Mouse (Mus musculus) adrenal gland, adult 18-20 months (tissue): Measurements from ENCODE around the gene Tut7. TPM values are rescaled to one million over a fixed set of nuclear protein-coding genes. Genes with fewer than 3 reads are reported as not detected.
"Not testable (repeated sequence)": the region's sequence is repeated elsewhere in the genome, so short reads cannot be mapped to it uniquely, and the experiment has no call there.

ENCODE experiments used
- DNase-seq, 2 experiments: peaks; one replicate each; pipeline ENCODE4 v3.0.0; 2021 to 2022; ENCODE audit warnings: low spot score in 2 of 2
- total RNA-seq, 2 experiments: library from RNA; stranded (reverse); gene quantifications; 1 replicate in 1 of 2; 2 replicates in 1 of 2; pipeline ENCODE4 v1.2.3; 2021

The Tut7 gene
- total RNA-seq, 2 experiments from 2014 or later, result 63.0 to 64.1 TPM

DNA sequence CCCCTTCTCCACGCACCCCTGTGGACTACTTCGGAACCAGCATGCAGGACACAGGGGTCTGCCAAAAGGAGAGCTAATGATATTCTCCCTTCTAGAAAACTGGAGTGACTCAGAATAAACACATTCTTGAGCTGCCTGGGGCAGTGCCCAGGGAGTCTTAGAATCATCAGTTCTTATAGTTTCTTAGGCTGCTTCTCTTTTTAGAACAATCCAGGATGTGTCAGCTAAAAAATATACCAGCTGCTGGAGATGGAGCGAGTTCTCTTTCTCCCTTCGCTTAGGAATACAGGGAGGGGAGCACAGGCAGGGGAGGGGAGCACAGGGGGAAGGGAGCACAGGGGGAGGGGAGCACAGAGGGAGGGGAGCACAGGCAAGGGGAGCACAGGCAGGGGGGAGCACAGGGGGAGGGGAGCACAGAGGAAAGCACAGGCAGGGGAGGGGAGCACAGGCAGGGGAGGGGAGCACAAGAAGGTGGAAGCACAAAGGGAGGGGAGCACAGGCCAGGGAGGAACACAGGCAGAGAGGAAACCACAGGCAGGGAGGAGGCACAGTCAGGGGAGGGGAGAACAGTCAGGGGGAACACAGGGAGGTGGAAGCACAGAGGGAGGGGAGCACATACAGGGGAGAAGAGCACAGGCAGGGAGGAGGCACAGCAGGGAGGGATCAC lies 12.0 kb upstream of the Tut7 start:
- DNase-seq, result no peak

DNA sequence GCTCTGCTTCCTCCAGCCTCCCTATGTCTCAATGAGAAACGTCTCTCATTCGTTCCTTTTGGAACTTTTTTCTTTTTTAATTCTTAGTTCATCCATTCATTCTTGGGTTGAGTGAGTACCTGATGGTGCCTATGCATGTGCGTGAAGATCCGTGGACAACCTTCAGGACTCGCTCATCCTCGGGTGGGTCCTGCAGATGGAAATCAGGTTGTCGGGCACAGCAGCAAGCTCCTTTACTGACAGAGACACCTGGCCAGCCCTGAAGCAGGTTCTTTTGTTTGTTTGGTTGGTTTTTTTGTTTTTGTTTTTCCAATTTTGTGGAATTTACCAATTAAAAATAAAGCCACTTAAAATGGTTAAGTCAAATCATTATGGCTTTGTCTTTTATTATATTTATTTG lies 9.9 kb upstream of the Tut7 start:
- DNase-seq, result no peak

DNA sequence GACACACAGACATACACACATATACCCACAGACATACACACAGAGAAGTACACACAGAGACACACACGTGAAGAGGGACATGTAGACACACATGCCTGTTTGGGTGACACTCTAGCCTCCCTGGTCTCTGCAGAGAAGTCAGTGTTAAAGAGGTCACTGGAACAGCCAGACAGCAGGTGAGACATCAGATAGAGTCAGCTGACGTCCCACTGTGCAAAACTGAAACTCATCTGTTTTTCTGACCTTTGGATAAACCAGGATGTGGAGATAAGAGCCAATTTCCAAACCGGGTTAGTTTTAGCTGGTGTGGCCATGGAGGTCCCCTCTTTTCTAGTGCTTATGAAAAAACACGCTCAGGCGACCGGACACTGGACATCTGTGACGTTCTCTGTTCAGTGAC lies 9.5 kb upstream of the Tut7 start:
- no peak for DNase-seq

DNA sequence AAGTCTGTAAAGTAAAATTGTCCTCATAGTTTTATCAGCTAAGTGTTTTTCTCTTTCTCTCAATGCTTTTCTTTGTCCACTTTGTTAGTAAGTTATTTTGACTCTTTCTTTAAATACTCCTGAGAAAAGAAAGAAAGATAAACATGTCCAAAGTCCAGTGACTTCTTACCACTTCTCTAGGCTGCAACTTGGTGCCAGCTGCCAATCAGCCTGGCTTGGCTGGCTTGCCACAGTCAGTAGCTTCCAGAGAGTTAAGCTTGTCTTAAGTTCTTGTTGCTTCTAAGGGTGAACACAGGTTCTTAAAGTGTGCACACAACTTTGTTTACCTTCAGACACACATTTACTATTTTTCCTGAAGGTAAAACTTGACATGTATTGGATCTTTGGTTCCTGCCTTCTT lies 3.0 kb upstream of the Tut7 start:
- DNase-seq, result no peak

DNA sequence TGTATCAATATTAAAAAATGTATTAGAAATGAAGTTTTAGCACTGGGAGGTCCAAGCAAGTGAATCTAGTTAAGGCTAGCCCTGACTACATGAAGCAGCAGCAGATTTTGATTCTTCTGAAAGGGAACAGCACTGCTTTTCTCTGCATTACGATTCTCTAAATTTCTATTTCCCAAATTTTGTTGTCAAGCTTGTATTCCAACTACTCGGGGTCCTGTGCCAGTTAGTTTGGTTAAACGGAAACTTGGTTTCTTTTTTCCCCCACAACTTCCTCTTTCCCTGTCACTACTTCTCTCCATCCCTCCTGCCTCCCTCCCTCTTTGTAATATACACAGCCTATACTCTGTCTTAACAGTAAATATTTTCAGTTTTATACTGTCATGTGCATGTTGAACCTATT lies 2.1 kb downstream of the Tut7 start:
- DNase-seq, result no peak

DNA sequence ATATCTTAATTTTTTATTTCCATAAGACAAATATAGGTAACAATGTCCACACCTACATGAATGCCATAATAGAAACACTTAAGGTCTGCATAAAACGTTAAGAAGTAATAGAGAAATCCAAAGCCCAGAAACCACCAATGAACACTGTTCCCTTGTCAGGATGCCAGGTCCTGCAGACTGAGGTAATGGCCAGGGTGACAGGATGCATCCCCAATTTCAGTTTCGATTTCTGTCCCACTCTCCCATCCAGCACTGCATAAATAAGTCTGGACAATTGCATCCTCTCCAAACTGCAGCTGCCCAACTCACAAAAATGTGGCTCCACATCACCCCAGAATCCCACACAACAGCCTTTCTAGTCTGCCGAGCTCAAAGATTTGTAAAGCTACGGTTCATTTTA lies 2.8 kb downstream of the Tut7 start:
- DNase-seq, result no peak

DNA sequence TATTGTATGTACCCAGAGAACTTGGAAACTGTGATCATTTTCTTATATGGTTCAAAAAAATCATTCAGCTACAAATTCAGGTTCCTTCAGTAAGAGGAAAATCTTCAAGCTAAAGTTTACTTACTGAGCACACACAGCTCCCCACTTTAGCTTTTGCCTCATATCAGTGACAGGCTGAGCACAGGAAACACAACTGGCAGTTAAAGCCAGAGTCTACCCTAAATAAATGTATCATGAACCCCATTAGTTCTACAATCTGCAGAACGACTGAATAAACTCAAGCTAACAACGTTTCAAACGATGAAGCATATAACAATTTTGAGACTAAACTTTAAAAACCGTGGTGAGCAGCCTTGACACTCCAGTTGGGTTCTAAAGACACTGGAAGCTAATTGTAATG lies 5.6 kb downstream of the Tut7 start:
- no peak for DNase-seq

DNA sequence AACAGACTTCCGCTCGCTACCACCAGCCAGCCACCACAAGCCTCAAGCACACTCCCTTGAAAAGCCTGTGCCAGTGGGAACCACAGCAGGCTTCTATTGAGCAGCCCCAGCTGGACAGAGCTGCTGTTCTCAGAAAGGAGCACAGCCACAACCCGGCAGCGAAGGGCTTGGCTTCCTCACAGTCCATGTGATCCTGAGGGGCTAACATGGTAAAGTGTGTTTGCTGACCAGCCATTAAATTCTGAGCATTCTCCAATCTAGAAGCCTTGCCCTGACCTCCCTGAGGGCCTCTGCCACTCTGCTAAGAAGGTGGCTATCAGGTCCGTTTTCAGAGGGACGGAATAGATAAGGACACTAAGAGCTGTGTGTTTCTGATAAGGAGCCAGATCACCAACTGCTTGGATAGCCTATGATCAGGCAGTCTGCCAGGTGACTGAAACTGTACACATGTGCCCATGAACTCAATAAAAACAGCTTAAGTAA lies 8.8 kb downstream of the Tut7 start:
- no peak for DNase-seq

DNA sequence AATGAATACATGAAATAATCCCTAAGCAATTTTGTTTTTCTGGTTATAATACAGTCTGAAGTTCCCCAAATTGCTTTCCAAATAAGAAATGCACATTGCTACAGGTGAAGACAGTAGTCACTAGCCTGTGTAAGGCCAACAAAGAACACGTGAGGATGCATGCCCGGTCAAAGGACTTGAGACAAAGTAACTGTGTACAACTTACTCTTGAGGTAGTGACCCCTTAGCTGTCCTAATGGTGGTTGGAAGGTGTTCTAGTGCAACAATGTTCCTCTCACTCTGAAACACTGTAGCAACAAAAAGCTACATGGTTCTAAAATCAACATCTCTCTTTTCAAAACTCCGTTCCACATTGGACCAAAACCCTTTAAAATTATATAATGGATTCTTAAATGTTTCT lies 11.4 kb downstream of the Tut7 start:
- DNase-seq, result no peak

DNA sequence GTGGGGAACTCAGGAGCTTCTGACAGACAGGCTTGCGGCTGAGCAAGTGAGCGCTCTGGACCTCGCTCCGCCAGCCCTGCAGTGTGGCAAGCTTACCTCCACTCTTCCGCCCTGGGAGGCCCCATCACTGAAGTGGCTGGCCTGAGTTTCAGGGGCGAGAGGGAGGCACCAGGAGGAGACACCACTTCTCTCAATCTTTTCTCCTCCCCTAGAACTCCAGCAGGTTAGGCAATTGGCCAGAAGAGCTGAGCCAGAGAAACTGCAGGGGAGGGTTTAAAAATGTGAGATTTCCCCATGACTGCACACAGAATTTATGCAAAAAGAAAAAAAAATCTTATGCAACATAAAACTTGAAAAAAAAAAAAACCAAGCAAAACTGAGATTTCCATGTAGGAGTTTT lies 21.9 kb downstream of the Tut7 start:
- DNase-seq, result no peak

DNA sequence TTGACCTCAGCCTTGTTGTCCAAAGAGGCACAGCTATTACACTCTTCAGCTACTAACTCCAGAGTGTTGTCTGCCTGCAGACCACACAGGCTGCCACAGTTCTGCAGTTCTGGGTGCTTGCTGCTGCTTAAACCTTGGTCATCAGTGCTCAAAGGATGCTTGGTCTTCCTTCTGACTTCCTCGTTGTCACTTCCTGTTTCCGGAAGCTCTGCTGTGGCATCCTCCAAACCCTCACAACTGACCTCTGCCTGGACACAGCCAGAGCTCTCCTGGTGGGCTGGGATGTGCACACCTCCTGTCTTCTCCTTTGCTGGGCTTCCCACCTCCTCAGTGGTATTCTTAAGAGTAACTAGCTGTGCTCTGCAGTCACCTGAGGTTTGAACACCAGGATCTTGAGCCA lies 22.9 kb downstream of the Tut7 start:
- DNase-seq, result no peak

DNA sequence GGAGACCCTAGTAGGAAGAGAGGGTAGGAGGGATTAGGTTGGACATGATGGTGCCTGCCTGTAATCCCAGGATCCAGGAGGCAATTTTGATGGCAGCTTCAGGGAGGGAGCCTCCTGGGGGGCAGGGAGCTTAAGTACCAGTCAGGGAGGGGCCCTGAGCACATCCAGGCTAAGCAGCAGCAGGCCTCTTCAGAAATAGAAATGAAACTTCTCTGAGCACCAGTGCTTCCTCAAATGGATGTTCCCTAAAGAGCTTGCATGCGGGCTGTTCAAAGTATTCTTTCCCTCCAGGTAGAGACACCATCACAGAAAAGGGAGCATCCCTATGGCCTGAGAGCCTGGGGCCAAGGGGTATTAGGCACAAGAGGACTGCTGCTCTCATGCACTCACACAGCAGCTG lies 24.6 kb downstream of the Tut7 start:
- no peak for DNase-seq

DNA sequence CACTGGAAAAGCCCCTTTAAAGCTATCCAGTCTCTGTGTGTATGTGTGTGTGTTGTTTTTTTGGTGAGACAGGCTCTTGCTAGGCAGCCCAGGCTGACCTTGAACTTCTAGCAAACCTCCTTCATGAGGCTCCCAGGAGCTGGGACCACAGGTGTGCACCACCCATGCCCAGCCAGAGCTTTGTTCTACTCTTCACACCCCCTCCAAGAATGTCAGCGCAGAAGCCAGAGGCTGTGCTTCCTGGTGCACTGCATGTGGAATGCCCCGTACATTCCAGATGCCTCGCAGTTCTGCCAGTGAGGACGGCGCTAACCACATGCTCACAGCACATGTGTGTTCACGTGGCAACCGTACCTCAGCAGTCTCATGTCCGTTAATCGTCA lies 26.5 kb downstream of the Tut7 start:
- DNase-seq, result no peak

DNA sequence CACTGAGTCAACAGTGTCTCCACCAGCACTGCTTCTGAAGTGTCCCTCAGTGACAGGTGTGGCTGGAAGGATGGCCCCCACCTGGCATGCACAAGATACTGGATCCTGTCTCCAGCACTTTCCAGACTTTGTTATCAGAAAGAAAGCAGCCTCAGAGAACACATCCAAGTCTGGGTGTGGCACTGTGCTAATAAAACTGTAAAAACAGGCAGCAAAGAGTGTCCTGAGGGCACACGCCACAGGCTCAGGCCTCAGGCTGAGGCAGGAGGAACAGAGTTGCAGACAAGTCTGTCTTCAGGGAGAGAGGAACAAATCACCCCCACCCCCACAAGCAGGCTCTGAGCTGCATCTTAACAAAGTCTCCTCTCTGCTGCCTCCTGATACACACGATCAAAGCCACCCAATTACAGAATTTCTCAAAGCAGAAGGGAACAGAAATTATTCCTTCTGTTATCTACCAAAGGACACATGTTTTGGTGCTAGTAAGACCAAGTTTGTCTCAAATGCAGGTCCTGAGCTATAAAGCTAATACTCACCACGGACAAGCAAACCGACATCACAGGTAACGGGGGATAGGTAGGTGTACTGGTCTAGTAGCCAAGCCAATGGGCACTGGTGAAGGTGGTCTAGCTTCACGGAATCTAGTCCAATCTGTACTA lies 27.0 kb downstream of the Tut7 start:
- DNase-seq, result no peak

DNA sequence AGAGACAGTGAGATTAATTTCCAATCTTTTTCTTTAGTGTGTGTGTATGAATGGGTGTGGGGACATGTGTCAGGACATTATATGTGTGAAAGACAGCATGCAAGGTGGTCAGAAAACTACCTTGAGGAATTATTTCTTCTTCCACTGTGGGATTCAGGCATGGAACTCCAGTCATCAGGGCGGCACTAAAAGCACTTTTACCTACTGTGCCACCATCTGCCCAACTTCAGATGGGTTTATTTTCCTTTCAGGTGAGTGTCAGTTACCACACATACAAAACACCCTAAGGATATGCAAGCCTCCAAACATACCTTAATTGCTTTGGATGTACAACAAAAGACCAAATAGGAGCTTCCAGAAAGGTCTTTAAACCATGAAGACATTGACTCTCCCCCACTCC lies 28.2 kb downstream of the Tut7 start:
- DNase-seq, result no peak

DNA sequence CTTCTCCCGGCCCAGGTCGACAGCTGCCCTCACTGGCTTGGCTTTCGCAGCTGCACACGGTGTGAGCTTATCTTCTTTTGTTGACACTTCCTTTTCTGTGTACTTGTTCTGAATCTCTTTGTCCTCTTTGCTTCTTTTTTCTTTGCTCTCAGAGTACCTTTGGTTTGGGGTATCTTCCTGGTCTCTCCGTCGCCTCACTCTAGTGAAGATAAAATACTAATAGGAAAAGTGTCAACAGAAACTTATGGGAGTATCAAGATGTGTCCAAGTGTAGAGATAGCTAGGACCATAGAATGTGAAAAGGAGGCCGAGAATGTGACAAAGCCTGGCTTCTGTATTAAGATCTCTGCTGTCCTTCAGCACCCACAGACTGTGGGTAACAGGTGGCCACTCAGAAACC lies 40.8 kb downstream of the Tut7 start, which contains the start of gene Gm49354:
Gene Gm49354 (minus strand): TSS at position 101 of the 400 bp plus-strand sequence.
- no peak for DNase-seq

DNA sequence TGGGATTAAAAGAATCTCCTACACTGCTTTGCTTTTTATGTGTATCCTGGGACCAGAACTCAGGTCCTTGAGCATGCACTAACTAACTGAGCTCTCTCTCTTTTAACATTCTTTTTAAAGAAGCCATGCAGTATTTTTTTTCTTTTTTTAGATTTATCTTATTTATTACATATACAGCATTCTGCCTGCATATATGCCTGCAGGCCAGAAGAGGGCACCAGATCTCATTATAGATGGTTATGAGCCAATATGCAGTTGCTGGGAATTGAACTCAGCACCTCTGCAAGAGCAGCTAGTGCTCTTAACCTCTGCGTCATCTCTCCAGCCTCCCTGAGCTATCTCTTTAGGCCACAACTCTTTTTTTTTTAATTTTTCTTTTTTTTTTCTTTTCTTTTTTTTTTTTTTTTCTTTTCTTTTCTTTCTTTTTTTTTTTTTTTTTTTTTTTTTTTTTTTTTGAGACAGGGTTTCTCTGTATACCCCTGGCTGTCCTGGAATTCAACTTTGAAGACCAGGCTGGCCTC lies 43.1 kb downstream of the Tut7 start:
- not testable (repeated sequence) for DNase-seq

DNA sequence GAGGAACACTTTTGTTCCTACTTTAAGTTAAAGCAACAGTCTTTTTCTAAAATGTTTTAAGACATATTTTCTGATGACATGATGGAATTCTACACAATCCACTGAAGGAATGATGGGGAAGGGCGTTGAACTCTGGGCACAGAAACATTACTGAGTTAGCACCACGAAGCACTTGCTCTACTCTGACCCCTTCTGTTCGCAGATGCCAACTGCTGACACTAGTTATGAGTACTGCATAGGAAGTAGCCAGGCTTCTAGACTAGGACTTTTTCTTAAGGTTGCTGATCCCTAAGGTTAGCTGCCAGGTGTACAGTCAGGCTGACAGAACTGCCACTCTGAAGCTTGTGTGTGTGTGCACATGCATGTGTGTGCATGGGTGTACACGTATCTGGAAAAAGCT lies 43.7 kb downstream of the Tut7 start:
- DNase-seq, result no peak

DNA sequence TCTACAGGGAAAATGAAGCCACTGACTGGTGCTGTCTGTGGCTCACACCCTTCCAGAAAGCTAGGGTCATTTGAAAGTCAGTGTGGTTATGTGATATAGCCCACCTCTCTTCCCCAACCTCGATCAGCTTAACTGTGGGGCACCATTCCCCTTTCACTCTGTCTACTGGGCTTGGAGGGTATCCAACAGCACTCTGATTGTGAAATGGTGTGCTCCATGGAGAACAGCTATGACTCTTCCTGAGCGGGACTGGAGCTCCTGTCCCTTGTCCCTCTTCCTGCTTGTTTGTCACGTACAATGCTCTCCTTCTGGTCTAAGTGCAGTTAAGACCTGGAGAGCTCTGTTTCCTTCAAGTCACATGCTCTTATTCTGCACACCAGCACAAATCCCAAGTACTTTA lies 47.8 kb downstream of the Tut7 start:
- DNase-seq, result no peak

DNA sequence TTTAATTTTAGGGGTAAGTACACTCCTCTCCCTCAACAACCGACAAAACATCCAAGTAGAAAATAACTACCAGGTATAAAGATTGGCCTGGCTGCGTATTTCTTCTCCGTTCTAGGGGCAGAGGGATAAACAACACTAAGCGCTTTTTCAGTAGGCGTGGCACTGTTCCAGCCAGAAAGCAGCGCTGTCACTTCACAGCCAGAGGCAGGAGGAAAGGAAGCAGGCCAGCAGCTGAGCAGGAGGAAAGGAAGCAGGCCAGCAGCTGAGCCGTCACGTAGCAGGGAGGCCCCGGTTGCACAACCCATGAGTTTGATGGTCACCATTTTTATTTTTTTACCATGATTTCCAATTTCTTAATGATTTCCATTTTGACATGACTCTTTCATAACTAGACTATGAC lies 51.7 kb downstream of the Tut7 start:
- DNase-seq, result peak; percentile 57 to 63

DNA sequence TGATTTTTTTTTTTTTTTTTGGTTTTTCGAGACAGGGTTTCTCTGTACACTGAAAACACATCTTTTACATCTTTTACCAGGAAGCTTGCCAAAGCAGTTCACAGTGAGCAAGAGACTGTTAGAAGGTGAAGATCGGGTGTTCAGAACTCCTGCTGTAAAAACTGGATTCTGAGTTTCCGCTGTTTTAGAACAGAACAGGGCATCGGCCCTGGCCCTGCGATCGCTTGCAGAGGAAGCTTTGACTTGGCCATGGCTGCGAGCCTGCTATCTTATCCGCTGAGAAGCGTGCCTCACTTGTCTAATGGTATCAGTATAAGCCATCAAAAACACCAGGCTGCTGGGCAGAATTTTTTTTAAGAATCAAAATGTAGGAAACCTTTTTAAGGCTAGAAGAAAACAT lies 52.1 kb downstream of the Tut7 start:
- DNase-seq, result peak in 1 of 2 experiments; percentile 16

DNA sequence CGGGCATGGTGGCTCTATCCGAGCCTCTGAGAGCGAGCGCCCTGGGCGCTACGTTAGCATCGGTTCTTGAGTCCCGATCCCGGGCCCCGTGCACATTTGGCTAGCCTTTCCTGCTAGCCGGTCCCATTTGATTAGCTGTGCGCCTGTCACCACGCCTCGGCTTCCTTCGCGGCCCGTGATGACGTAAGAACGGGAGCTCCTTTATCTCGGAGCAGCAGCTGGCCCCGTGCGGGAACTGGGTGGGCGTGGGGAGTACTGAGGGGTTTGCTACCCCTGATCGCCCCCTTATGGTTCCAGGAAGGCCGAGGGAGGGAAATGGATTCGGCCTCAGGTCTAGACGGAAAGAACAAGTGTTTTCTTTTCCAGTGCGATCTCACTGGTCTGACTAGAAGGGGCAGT lies 52.8 kb downstream of the Tut7 start:
- peak; percentile 77 to 78 for DNase-seq
